Mouse (Mus musculus) heart, embryonic 14.5 days (tissue): Measurements from ENCODE around the gene Slc47a2. TPM values are rescaled to one million over a fixed set of nuclear protein-coding genes. Genes with fewer than 3 reads are reported as not detected.

Source experiments
- ATAC-seq: fragments of 200-750 bp; cut with Nextera tagmentation; 2 replicates; pipeline ENCODE4 v1.8.0; 2017; ENCODE audit warnings: low read depth, moderate TSS enrichment; ENCODE audit not compliant: insufficient number of reproducible peaks, insufficient read depth, low FRiP score
- H3K27ac ChIP-seq, 2 experiments: fragments of 200-500 bp in 1 of 2; fragments of 300-500 bp in 1 of 2; sonication (generic) in 1 of 2; replicated peaks in 1 of 2; 2 replicates each; pipeline ENCODE4 v1.5.1; 2012 to 2014; ENCODE audit warnings: low read depth in 2 of 2, low read length in 2 of 2, control low read depth in 1 of 2, mild to moderate bottlenecking in 1 of 2, mixed read lengths in 1 of 2; ENCODE audit not compliant: control insufficient read depth in 1 of 2, insufficient read depth in 1 of 2
- H3K27me3 ChIP-seq: fragments of 300-500 bp; sonication (generic); 2 replicates; pipeline ENCODE4 v1.6.1; 2014; ENCODE audit warnings: mild to moderate bottlenecking, low read length, control low read depth; ENCODE audit not compliant: control insufficient read depth, insufficient read depth
- H3K36me3 ChIP-seq: fragments of 300-500 bp; sonication (generic); 2 replicates; pipeline ENCODE4 v1.6.1; 2014; ENCODE audit warnings: mild to moderate bottlenecking, control low read depth, low read length, mixed read lengths; ENCODE audit not compliant: control insufficient read depth, insufficient read depth
- H3K4me1 ChIP-seq, 2 experiments: fragments of 200-500 bp in 1 of 2; fragments of 300-500 bp in 1 of 2; sonication (generic) in 1 of 2; 2 replicates each; pipeline ENCODE4 v1.6.1; 2012 to 2014; ENCODE audit warnings: low read length in 2 of 2, control low read depth in 1 of 2, mixed read lengths in 1 of 2; ENCODE audit not compliant: control insufficient read depth in 2 of 2, insufficient read depth in 2 of 2
- H3K4me2 ChIP-seq: fragments of 300-500 bp; sonication (generic); 2 replicates; pipeline ENCODE4 v1.6.1; 2014; ENCODE audit warnings: mild to moderate bottlenecking, low read length
- H3K4me3 ChIP-seq, 2 experiments: fragments of 200-500 bp in 1 of 2; fragments of 300-500 bp in 1 of 2; sonication (generic) in 1 of 2; 2 replicates each; pipeline ENCODE4 v1.5.1; 2012 to 2014; ENCODE audit warnings: low read length in 2 of 2, mild to moderate bottlenecking in 2 of 2, control low read depth in 1 of 2, low read depth in 1 of 2, moderate library complexity in 1 of 2; ENCODE audit not compliant: control insufficient read depth in 1 of 2, insufficient read depth in 1 of 2
- H3K9ac ChIP-seq: fragments of 300-500 bp; sonication (generic); 2 replicates; pipeline ENCODE4 v1.6.1; 2014; ENCODE audit warnings: mild to moderate bottlenecking, low read length
- H3K9me3 ChIP-seq: fragments of 300-500 bp; sonication (generic); 2 replicates; pipeline ENCODE4 v1.6.1; 2016; ENCODE audit warnings: low read length, control low read depth; ENCODE audit not compliant: control insufficient read depth
- WGBS: fragments of 180-500 bp; shearing (Covaris S2); extraction: QIAGEN DNeasy Blood & Tissue Kit; methylation state at CpG from one replicate; pipeline ENCODE4 v1.1.7; 2014; 5-methylcytosine and 5-hydroxymethylcytosine counted together
- polyA plus RNA-seq: library from polyadenylated mRNA; unstranded; fragments of >200 nt; fragmentation: Nextera tagmentation; extraction: Ambion mirVana; gene quantifications from 2 replicates; pipeline ENCODE4 v1.2.1, GENCODE M21; 2014

Gene Slc47a2
- polyA plus RNA-seq, 1 experiment from 2014 or later = 0.35 TPM

DNA sequence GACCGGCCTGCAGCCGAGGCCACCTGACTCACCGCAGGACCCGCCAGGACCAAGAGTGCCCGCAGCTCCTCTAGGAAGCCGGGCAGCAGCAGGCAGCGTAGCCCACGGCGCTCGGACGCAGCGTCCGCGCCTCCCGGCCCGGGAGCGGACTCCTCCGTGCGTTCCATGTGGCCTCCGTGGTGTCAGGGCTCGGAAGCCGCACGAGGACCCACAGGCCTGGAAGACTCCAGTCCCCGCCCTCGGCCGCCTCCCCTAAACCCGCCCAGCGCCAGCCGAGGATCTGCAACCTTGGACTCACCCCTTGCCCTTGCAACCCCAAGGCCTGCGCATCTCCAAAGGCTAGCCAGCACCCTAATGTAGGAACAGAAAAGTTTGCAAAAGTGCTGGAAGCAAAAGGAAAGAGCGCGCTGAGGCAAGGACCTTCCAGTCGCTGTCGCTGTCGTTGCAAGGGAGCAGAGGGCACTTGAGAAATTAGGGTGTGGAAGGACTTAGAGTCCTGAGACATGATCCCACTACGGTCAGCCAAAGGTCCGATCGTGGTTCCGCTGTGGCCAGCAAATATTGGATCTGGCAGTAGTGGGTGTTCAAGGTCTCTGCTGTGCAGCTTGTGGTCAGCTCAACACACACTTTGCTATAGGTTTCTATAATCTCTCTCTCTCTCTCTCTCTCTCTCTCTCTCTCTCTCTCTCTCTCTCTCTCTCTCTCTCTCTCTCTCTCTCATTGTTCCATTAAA, 35.4 kb upstream of the Slc47a2 start, which contains the start of gene Slc47a1:
Slc47a1 (minus strand) TSS at position 465 of the 733 bp plus-strand sequence.
- peak; percentile 36; the same call in 1 of the 2 replicates for ATAC-seq
- WGBS = 14% methylated on average over 39 of the region's 39 CpGs

GRCm38 (mm10) chr11:61368668-61369067, 26.0 kb upstream of the Slc47a2 start:
- H3K4me1 ChIP-seq = peaks cover 25 to 34% of the 10 kb centered on the region in 2 experiments
- H3K9me3 ChIP-seq = no peaks in the 10 kb centered on the region
- no peak overlapping the region for H3K27ac ChIP-seq
- no peak overlapping the region for H3K4me3 ChIP-seq
- H3K9ac ChIP-seq = no peak overlapping the region
- no peaks in the 10 kb centered on the region for H3K27me3 ChIP-seq
- ATAC-seq = no peak
- H3K4me2 ChIP-seq = no peak overlapping the region
- no peaks in the 10 kb centered on the region for H3K36me3 ChIP-seq
- 96% methylated on average over 2 of the region's 2 CpGs for WGBS

More for the DNA sequence above, 35.4 kb upstream of the Slc47a2 start, which contains the start of gene Slc47a1:
- Histone ChIP-seq H3K4me3 (peak within 1 kb of the TSS; percentile 39 to 43), H3K9me3 (no peaks in the 10 kb centered on the region), H3K36me3 (no peaks in the 10 kb centered on the region), H3K27me3 (peaks cover 20% of the 10 kb centered on the region), H3K4me1 (peaks cover 13 to 16% of the 10 kb centered on the region in 2 experiments; a peak in 3 of 4 replicates), H3K9ac (peak within 1 kb of the TSS; percentile 70), H3K27ac (no peak within 1 kb of the TSS), H3K4me2 (peak within 1 kb of the TSS; percentile 79)

GRCm38 (mm10) chr11:61366517-61367273, 24.0 kb upstream of the Slc47a2 start:
- Histone ChIP-seq H3K4me2 (peak overlapping the region; percentile 55), H3K9ac (peak overlapping the region; percentile 64)
- 9% methylated on average over 9 of the region's 9 CpGs for WGBS

GRCm38 (mm10) chr11:61365938-61366337, 23.3 kb upstream of the Slc47a2 start:
- 11% methylated on average over 3 of the region's 3 CpGs for WGBS
- Histone ChIP-seq H3K9ac (peak overlapping the region; percentile 64), H3K4me1 (peaks cover 34% of the 10 kb centered on the region in 2 experiments), H3K4me2 (peak overlapping the region; percentile 55), H3K4me3 (peak overlapping the region; percentile 3 to 16; a peak in 2 of 4 replicates), H3K9me3 (no peaks in the 10 kb centered on the region), H3K27ac (peak overlapping the region; percentile 96 to 97), H3K36me3 (no peaks in the 10 kb centered on the region), H3K27me3 (no peaks in the 10 kb centered on the region)
- no peak for ATAC-seq

More at GRCm38 (mm10) chr11:61366517-61367273, 24.0 kb upstream of the Slc47a2 start:
- peaks cover 31 to 34% of the 10 kb centered on the region in 2 experiments for H3K4me1 ChIP-seq
- no peaks in the 10 kb centered on the region for H3K9me3 ChIP-seq
- H3K36me3 ChIP-seq = no peaks in the 10 kb centered on the region
- peak overlapping the region; percentile 3 to 16; a peak in 2 of 4 replicates for H3K4me3 ChIP-seq
- H3K27ac ChIP-seq = peak overlapping the region; percentile 96 to 97
- peak; percentile 83 for ATAC-seq
- no peaks in the 10 kb centered on the region for H3K27me3 ChIP-seq

GRCm38 (mm10) chr11:61364096-61364495, 21.4 kb upstream of the Slc47a2 start:
- no peak overlapping the region for H3K4me2 ChIP-seq
- 92% methylated on average over 6 of the region's 6 CpGs for WGBS
- no peak overlapping the region for H3K4me3 ChIP-seq
- no peak overlapping the region for H3K9ac ChIP-seq
- H3K27me3 ChIP-seq = no peaks in the 10 kb centered on the region
- H3K4me1 ChIP-seq = peaks cover 31 to 34% of the 10 kb centered on the region in 2 experiments
- H3K27ac ChIP-seq = no peak overlapping the region
- no peaks in the 10 kb centered on the region for H3K9me3 ChIP-seq
- no peak for ATAC-seq
- peaks cover 3% of the 10 kb centered on the region for H3K36me3 ChIP-seq

DNA sequence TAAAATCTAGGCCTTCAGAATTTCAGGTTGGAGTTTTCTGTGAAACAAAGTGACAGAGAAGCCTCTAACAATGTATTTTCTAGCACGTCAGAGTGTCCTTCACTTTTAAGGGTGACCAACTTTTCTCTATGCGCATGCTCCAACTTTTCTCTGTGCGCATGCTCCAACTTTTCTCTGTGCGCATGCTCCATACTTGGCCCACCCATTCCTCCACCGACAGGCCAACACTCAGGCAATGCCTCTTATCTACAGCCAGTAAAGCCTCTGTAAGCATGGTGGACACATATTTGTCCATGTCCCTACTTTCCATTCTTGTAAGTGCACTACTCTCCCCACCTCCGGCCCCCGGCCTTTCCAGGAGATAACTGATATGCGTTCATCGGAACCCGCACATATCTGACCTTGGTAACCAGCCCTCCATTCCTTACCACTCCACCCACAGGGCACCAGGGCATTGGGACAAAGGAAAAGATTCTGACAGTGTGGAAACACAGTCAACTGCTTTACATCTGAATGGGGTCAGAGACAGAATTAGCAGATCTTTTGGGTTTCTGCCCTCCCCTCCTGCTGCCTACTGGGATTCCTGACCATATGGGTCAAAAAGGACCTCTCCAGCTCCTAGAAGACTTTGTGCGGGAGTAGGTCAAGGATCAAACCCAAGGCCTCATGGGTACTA, 19.0 kb upstream of the Slc47a2 start:
- Histone ChIP-seq H3K4me2 (no peak overlapping the region), H3K36me3 (peaks cover 7% of the 10 kb centered on the region), H3K27ac (peak overlapping the region; percentile 59 to 79), H3K27me3 (no peaks in the 10 kb centered on the region), H3K4me1 (peaks cover 19 to 20% of the 10 kb centered on the region in 2 experiments), H3K9ac (no peak overlapping the region), H3K9me3 (no peaks in the 10 kb centered on the region), H3K4me3 (no peak overlapping the region)
- no peak for ATAC-seq
- WGBS = 50% methylated on average over 11 of the region's 11 CpGs

- Histone ChIP-seq H3K4me3 (no peak overlapping the region), H3K4me1 (peaks cover 0 to 2% of the 10 kb centered on the region in 2 experiments; a peak in 3 of 4 replicates), H3K4me2 (no peak overlapping the region), H3K27ac (no peak overlapping the region), H3K9me3 (no peaks in the 10 kb centered on the region), H3K9ac (no peak overlapping the region), H3K36me3 (peaks cover 7% of the 10 kb centered on the region), H3K27me3 (no peaks in the 10 kb centered on the region)
- ATAC-seq = no peak
- 81% methylated on average over 9 of the region's 9 CpGs for whole genome bisulfite sequencing
These were observed 13.9 kb upstream of the Slc47a2 start for GRCm38 (mm10) chr11:61356600-61356999.
